Mouse (Mus musculus) heart, postnatal 0 days (tissue): ENCODE measurements around the gene Mcpt1.

ENCODE experiments used
- CTCF ChIP-seq: IDR thresholded peaks from 2 replicates; pipeline ENCODE4 v1.5.1; 2016; ENCODE audit warnings: antibody characterized with exemption, control low read depth, low read depth
- EP300 ChIP-seq: IDR thresholded peaks from 2 replicates; pipeline ENCODE4 v1.6.1; 2016; ENCODE audit warnings: antibody characterized with exemption, low read depth

- TF ChIP-seq EP300 (no peak), CTCF (no peak)
Measured at GRCm38 (mm10) chr14:56057722-56058121, 40.0 kb downstream of the Mcpt1 start.
